In the genomic region with DNA sequence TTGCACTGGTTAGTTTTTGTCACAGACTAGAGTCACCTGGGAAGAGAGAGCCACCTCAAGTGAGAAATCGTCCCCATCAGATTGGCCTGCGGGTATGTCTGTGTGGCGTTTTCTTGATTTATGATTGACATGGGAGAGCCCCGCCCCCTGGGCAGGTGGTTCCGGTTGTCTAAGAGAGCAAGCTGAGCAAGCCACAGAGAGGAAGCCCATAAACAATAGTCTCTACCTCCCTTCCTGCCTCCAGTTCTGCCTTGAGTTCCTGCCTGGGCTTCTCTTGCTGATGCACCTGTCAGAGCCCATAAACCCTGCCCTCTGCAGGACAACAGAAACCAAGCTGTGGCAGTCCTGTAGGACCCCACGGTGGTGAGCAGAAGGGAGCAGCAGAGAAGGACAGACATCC, we compare ENCODE assay signal across 26 mouse cellular contexts. TPM values are rescaled to one million over a fixed set of nuclear protein-coding genes. Genes with fewer than 3 reads are reported as not detected.
DNase-seq lines count a peak whose midpoint lies in the region; ATAC-seq and TF ChIP-seq lines count a peak whose summit lies in the region.
"Had no signal": no experiment of that assay in that cellular context is flagged by ENCODE, and none has a peak within 500 bp of the region (broad histone marks: within the 10 kb centered on the region; RNA-seq: fewer than 3 reads in every experiment).

No protein-coding gene starts in this region.

- H3K9me3 ChIP-seq in stomach, postnatal 0 days (ENCODE audit: control insufficient read depth, low read length) = no peaks in the 10 kb centered on the region
- H3K9me3 ChIP-seq: embryonic facial prominence, embryonic 15.5 days; forebrain, embryonic 10.5 days; G1E; heart, embryonic 12.5 days; hindbrain, embryonic 15.5 days had no signal

- H3K9ac ChIP-seq in stomach, postnatal 0 days (ENCODE audit: low read length) = no peak overlapping the region
- H3K9ac ChIP-seq: embryonic facial prominence, embryonic 15.5 days; heart, embryonic 12.5 days; hindbrain, embryonic 15.5 days had no signal

- no peak for TF ChIP-seq EP300 in stomach, postnatal 0 days (optimal IDR thresholded peaks at IDR 0.05)

- no peaks in the 10 kb centered on the region for H3K27me3 ChIP-seq in stomach, postnatal 0 days (ENCODE audit: control insufficient read depth, insufficient read depth, low read length)
- H3K27me3 ChIP-seq in cerebellum, adult 2 months (ENCODE audit: control insufficient read depth, insufficient read depth, low read length) = no peaks in the 10 kb centered on the region

- no peak for TF ChIP-seq POLR2A in cerebellum, adult 2 months (IDR thresholded peaks at IDR 0.05; ENCODE audit: borderline replicate concordance, insufficient read depth, low read length)

- H3K4me2 ChIP-seq in stomach, postnatal 0 days (replicated peaks; ENCODE audit: low read depth) = no peak overlapping the region
- H3K4me2 ChIP-seq: embryonic facial prominence, embryonic 15.5 days; heart, embryonic 12.5 days; hindbrain, embryonic 15.5 days had no signal

- no peak overlapping the region for H3K27ac ChIP-seq in stomach, postnatal 0 days (replicated peaks)
- H3K27ac ChIP-seq in cerebellum, adult 2 months (ENCODE audit: insufficient read depth, low read length) = no peak overlapping the region
- H3K27ac ChIP-seq: embryonic facial prominence, embryonic 15.5 days; forebrain, embryonic 10.5 days; hindbrain, embryonic 15.5 days had no signal

- WGBS in stomach, postnatal 0 days = 59% methylated on average over 6 of the region's 6 CpGs
- 72% methylated on average over 6 of the region's 6 CpGs for WGBS in cerebellum, adult 2 months

- no peaks in the 10 kb centered on the region for H3K4me1 ChIP-seq in stomach, postnatal 0 days (replicated peaks; ENCODE audit: control insufficient read depth, insufficient read depth)
- H3K4me1 ChIP-seq in cerebellum, adult 2 months (ENCODE audit: control insufficient read depth, insufficient read depth, low read length) = no peaks in the 10 kb centered on the region
- H3K4me1 ChIP-seq: hindbrain, embryonic 15.5 days had no signal

- peak; percentile 8; the same call in 1 of the 2 replicates for TF ChIP-seq CTCF in stomach, postnatal 0 days (IDR thresholded peaks at IDR 0.05; ENCODE audit: low read depth)
- TF ChIP-seq CTCF in cerebellum, adult 2 months (IDR thresholded peaks at IDR 0.05; ENCODE audit: borderline replicate concordance, insufficient read depth, low read depth, low read length) = no peak

- no peak overlapping the region for H3K4me3 ChIP-seq in stomach, postnatal 0 days (ENCODE audit: low read depth, low read length)
- no peak overlapping the region for H3K4me3 ChIP-seq in cerebellum, adult 2 months (replicated peaks; ENCODE audit: insufficient read depth, low read depth, low read length)
- H3K4me3 ChIP-seq: embryonic facial prominence, embryonic 15.5 days; erythroblast, embryonic 14.5 days; forebrain, embryonic 10.5 days; heart, embryonic 12.5 days; hindbrain, embryonic 15.5 days had no signal

- ATAC-seq in CD4-positive, CD25-positive, alpha-beta regulatory T cell, adult 4 months = no peak
- ATAC-seq in granulocyte monocyte progenitor cell, adult 5-6 weeks (replicated peaks; ENCODE audit: poor library complexity, severe bottlenecking) = peak; percentile 77
- no peak for ATAC-seq in stomach, postnatal 0 days (ENCODE audit: low FRiP score, low TSS enrichment)
- ATAC-seq: forebrain, embryonic 14.5 days; inflammation-experienced regulatory T-cells, adult 6 months had no signal

- peak; percentile 30 for DNase-seq in CD4-positive, CD25-positive, alpha-beta regulatory T cell, adult 2 months (ENCODE audit: low read depth, low spot score)
- DNase-seq in thymus, postnatal 4 days = peak; percentile 47
- DNase-seq in thymus, postnatal 10 days (ENCODE audit: low spot score in 2 of 2) = no peak
- DNase-seq in stomach, postnatal 0 days (ENCODE audit: low spot score) = no peak
- DNase-seq in cerebellum, adult 2 months = no peak
- no peak for DNase-seq in gastrocnemius, adult 18-20 months (ENCODE audit: low spot score)
- DNase-seq: adrenal gland, adult 2 months; adrenal gland, postnatal 25 days; cerebellum, adult 18-20 months; cerebellum, postnatal 10 days; embryo, embryonic 11 days; gastrocnemius, postnatal 10 days had no signal

- no peaks in the 10 kb centered on the region for H3K36me3 ChIP-seq in stomach, postnatal 0 days (ENCODE audit: control insufficient read depth, insufficient read depth, low read length)
- H3K36me3 ChIP-seq: embryonic facial prominence, embryonic 15.5 days; forebrain, embryonic 10.5 days; G1E; heart, embryonic 12.5 days; hindbrain, embryonic 15.5 days had no signal

RNA-seq across cellular contexts. Expression of a gene that starts 12.7 kb away (rescaled TPM):
- not detected for polyA plus RNA-seq in CD4-positive, CD25-positive, alpha-beta regulatory T cell, adult 4 months (2017; shearing (Covaris generic))
- total RNA-seq in granulocyte monocyte progenitor cell, adult 5-6 weeks (2014; fragmentation: Nextera tagmentation) = not detected in 2 replicates
- total RNA-seq in granulocyte monocyte progenitor cell, adult 5-6 weeks (2017) = not detected in 2 replicates
- 1.6 and 1.7 TPM in 2 replicates for polyA plus RNA-seq in stomach, postnatal 0 days (2015; fragmentation: Nextera tagmentation; extraction: Ambion mirVana)
- polyA plus RNA-seq in cerebellum, adult 2 months (2012; rRNA removed) = 0.70 and 1.4 TPM in 2 replicates
- total RNA-seq in gastrocnemius, adult 18-20 months (2021) = not detected
- total RNA-seq: adrenal gland, postnatal 25 days; gastrocnemius, postnatal 4 days; heart, adult 8-10 months had no signal
- polyA plus RNA-seq: erythroblast, embryonic 14.5 days; forebrain, embryonic 14.5 days; G1E; hindbrain, embryonic 11.5 days; hindbrain, embryonic 15.5 days; inflammation-experienced regulatory T-cells, adult 6 months had no signal

RNA-seq across cellular contexts. Expression of a gene that starts 13.4 kb away (rescaled TPM):
- polyA plus RNA-seq in CD4-positive, CD25-positive, alpha-beta regulatory T cell, adult 4 months (2017; shearing (Covaris generic)) = under 1 TPM in 1 of 2 experiments, not detected in 1; 0.20 TPM
- total RNA-seq in granulocyte monocyte progenitor cell, adult 5-6 weeks (2014; fragmentation: Nextera tagmentation) = not detected in 2 replicates
- not detected in 2 replicates for total RNA-seq in granulocyte monocyte progenitor cell, adult 5-6 weeks (2017)
- polyA plus RNA-seq in stomach, postnatal 0 days (2015; fragmentation: Nextera tagmentation; extraction: Ambion mirVana) = 8.0 and 8.5 TPM in 2 replicates
- 0.38 TPM in 2 replicates for polyA plus RNA-seq in cerebellum, adult 2 months (2012; rRNA removed)
- not detected for total RNA-seq in gastrocnemius, adult 18-20 months (2021)
- total RNA-seq: adrenal gland, postnatal 25 days; heart, adult 8-10 months; heart, postnatal 25 days had no signal
- polyA plus RNA-seq: erythroblast, embryonic 14.5 days; forebrain, embryonic 14.5 days; G1E; inflammation-experienced regulatory T-cells, adult 6 months had no signal

RNA-seq across cellular contexts. Expression of a gene that starts 56.7 kb away (rescaled TPM):
- polyA plus RNA-seq in CD4-positive, CD25-positive, alpha-beta regulatory T cell, adult 4 months (2017; shearing (Covaris generic)) = under 1 TPM; 0.51 to 0.63 TPM
- total RNA-seq in granulocyte monocyte progenitor cell, adult 5-6 weeks (2014; fragmentation: Nextera tagmentation) = not detected in 2 replicates
- total RNA-seq in granulocyte monocyte progenitor cell, adult 5-6 weeks (2017) = not detected in 2 replicates
- polyA plus RNA-seq in stomach, postnatal 0 days (2015; fragmentation: Nextera tagmentation; extraction: Ambion mirVana) = 15.6 and 17.0 TPM in 2 replicates
- 49.4 and 55.5 TPM in 2 replicates for polyA plus RNA-seq in cerebellum, adult 2 months (2012; rRNA removed)
- total RNA-seq in gastrocnemius, adult 18-20 months (2021) = 1 to 10 TPM; 4.7 to 5.0 TPM
- polyA plus RNA-seq: G1E had no signal

Comparison
In these comparisons a context has a peak if more than half of its experiments do, and no peak if none do; other contexts are left out.
1. DNase-seq: peak in CD4-positive, CD25-positive, alpha-beta regulatory T cell, adult 2 months (single experiment) and thymus, postnatal 4 days (single experiment); none in thymus, postnatal 10 days (0 of 2), stomach, postnatal 0 days (single experiment), cerebellum, adult 2 months (0 of 2) and gastrocnemius, adult 18-20 months (single experiment).
2. RNA of a gene that starts 56.7 kb away (polyA plus RNA-seq): 49.4 to 55.5 TPM in cerebellum, adult 2 months and 15.6 to 17.0 TPM in stomach, postnatal 0 days; 0.51 to 0.63 TPM in CD4-positive, CD25-positive, alpha-beta regulatory T cell, adult 4 months; every median in the first group is over 10 times any median in the second.